Mouse (Mus musculus) C3H10T1/2 (cell line): ENCODE measurements around the gene Mymx. TPM values are rescaled to one million over a fixed set of nuclear protein-coding genes. Genes with fewer than 3 reads are reported as not detected.

Experiments
- polyA plus RNA-seq, 2 experiments: library from polyadenylated mRNA; unstranded; fragments of >200 nt; fragmentation: generic; extraction: Trizol; gene quantifications; one replicate each; pipeline ENCODE4 v1.2.1; 2012; ENCODE audit warnings: missing spikeins in 2 of 2

The Mymx gene
- polyA plus RNA-seq = under 1 TPM; 0.05 to 0.26 TPM

DNA sequence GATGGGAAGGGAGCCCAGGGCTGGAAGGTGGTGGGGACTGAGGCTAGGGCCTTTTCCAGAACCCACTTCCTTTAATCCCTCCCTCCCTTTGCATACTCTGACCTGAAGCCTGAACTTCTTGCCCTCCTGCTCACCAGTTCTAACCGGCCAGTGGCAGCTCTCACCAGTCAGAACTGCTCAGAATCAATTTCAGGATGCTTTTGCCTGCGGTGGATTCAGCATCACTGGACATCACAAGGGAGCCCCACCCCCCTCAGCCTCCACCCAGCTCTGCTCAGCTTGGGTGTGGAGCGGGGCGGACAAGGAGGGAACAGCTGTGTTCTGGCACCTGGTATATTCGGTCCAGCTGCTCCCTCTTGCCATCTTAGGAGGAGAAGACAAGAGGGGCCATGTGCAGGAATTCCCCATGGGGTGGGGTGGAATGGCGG is at the start of gene Mymx:
Gene Mymx, minus strand, starts transcription at position 226 of the 428 bp plus-strand sequence.

DNA sequence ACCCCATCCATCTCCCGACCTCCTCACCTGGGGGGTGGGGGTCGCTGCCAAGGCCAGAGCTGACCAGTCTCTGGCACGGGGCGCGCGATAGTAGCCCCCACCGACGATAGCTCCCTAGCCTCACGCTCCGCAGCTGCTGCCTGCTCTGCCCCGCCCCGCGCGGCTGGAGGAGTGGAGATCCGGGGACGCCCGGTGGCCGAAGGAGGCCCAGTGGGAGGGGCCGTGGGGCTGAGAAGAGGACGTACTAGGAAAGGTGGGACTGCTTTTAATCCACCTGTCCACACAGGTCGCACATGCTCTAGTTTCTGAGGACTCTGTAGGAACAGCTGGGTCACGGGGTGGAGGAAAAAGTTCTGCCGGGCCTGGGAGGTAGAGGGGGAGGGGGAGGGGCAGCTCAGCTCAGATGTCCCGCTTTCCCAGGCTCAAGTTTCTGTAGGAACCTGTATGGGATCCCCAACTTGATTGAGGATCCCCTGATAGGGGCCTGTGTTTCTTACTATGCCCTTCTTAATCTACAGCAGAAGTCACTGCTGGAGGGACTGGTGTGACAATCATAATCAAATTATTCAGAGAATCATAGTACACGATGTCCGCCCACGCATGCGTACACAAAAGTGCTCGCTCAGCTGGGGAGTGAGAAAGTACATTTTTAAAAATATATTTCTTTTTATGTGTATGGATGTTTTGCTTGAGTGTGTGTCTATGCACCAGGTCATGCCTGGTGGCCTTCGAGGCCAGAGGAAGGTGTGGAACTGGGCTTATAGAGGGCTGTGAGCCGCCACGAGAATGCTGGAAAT is 2.3 kb downstream of the Mymx start, which contains the start of gene Slc29a1:
Gene Slc29a1, minus strand, starts transcription at position 161 of the 797 bp plus-strand sequence.

DNA sequence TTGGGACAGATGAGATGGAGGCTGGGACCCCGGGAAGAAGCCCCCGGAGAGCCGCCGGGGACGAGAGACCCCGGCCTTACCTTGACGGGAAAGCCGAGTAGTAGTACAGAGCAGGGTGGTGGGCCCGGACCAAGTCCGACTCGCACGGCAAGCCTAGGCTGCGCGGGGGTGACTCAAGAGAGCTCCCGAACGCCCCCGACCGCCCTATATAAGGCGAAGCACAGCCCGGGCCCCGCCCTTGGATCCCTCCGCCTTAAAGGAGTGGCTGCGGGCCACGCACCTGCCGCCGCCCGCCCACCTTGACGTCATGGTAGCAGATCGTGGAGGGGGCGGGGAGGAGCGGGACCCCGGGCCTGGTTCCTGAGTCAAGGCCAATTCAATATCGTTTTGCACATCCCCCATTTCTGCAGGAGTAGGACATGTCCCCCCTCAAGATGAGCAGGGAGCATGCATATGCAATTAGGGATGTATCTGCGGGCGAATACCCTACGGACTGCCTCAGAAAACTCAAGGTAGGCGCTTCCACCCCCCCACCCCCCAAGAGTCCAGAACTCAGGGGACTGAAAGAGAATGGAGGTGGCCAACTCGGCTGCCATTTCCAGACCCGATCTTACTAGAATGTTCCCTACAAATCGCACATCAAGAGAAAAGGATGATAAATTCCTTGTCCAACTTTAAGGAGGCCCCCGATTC is 28.7 kb downstream of the Mymx start, which contains the start of gene Hsp90ab1:
Gene Hsp90ab1, minus strand, starts transcription at position 185 of the 693 bp plus-strand sequence.

DNA sequence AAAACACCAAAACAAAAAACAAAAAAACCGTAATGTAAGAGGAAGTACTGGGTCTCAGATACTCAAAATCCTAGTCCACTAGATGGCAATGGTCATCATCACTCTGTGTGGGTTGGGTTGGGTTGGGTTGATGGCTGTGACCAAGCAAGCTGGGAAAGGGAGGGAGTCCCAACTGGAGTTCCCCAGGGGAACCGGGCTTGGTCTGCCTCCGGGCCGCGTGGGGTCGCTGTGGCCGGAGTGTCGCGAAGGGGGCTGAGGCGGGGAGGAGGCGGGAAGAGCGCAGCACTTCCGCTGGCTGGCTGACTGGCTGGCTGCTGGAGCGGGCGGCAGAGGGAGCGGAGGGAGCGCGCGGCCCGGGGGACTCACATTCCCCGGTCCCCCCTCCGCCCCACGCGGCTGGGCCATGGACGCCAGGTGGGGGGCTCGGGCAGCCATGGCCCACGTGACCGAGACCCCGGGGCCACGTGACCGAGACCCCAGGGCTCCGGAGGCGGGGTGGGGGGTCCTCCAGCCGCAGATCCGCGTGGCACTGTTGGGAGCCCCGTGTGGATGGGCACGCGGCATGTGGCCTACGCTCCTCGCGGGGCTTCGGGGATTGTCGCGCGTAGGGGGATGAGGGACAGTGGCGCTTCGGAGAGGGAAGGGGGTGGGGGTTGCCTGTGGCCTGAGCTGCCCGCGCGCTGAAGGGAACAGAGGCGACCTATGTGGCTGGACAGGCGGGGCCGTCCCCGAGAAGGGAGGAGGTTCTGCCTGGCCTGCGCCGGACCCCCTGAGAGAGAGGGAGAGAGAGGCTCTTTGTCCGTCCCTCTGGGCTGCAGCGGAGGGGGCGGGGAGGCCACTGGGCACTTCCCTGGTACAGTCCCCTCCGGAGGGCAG is 38.0 kb downstream of the Mymx start, which contains the start of gene Slc35b2:
Gene Slc35b2, plus strand, starts transcription at position 220 of the 876 bp plus-strand sequence.

DNA sequence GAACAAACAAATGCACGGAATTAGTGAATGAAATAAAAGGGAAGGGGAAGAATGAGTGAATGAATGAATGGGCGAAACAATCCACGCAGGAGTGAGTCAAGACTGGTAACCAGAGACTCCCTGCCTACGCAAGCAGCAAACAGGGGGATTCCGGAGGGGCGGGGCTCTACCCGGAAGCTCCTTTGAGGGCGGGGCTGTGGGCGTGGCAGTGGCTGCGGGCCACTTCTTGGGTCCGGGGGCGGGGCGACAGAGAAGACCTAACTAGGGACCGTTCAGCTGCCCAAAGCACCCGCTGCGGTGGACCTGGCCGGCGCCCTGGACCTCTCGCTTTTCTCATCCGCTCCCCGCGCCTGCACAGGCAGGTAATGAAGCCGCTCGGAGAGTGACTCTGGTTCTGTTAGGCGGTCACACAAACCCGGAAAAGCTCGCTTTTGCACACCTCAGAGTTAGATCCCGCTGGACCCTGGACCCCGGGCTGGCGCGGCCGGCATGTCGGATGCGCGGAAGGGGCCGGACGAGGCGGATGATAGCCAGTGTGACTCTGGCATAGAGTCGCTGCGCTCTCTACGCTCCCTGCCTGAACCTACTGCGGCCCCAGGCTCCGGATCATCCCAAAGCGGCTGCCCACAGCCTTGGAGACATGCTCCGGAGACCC is 46.3 kb downstream of the Mymx start, which contains the start of gene Nfkbie:
Gene Nfkbie, plus strand, starts transcription at position 252 of the 655 bp plus-strand sequence.

Other genes with a start within 250 kb of the Mymx start
- 10 to 100 TPM in 1 of 2 experiments, 1 to 10 TPM in 1; 5.8 to 30.7 TPM for gene Cdc5l, start 168.4 kb downstream of the Mymx start, polyA plus RNA-seq
- gene Spats1, start 126.7 kb downstream of the Mymx start, polyA plus RNA-seq = under 1 TPM; 0.02 to 0.18 TPM
- gene Aars2, start 95.3 kb downstream of the Mymx start, polyA plus RNA-seq = 1 to 10 TPM; 8.8 to 9.1 TPM
- not detected for gene Tcte1, start 78.7 kb downstream of the Mymx start, polyA plus RNA-seq
- gene Tmem151b, start 52.4 kb downstream of the Mymx start, polyA plus RNA-seq = under 1 TPM; under 0.01 to 0.01 TPM
- 10 to 100 TPM; 10.4 to 27.8 TPM for gene Nfkbie, start 46.4 kb downstream of the Mymx start, polyA plus RNA-seq
- gene Slc35b2, start 38.2 kb downstream of the Mymx start, polyA plus RNA-seq = 100 to 1,000 TPM; 102 to 176 TPM
- gene Hsp90ab1, start 28.8 kb downstream of the Mymx start, polyA plus RNA-seq = 1,000 to 10,000 TPM; 1,208 to 1,445 TPM
- gene Slc29a1, start 2.5 kb downstream of the Mymx start, polyA plus RNA-seq = 100 to 1,000 TPM; 278 to 332 TPM
- gene Capn11, start 57.2 kb upstream of the Mymx start, polyA plus RNA-seq = under 1 TPM in 1 of 2 experiments, not detected in 1; 0.35 TPM
- gene Mrpl14, start 84.2 kb upstream of the Mymx start, polyA plus RNA-seq = 100 to 1,000 TPM; 383 to 513 TPM
- gene Tmem63b, start 84.8 kb upstream of the Mymx start, polyA plus RNA-seq = 10 to 100 TPM; 20.6 to 48.1 TPM
- not detected for gene 1600014C23Rik, start 131.7 kb upstream of the Mymx start, polyA plus RNA-seq